Mouse (Mus musculus): Measurements from ENCODE around the gene Cep57.
"Not testable (repeated sequence)": the region's sequence is repeated elsewhere in the genome, so short reads cannot be mapped to it uniquely, and the experiment has no call there.

Gene Cep57

DNA sequence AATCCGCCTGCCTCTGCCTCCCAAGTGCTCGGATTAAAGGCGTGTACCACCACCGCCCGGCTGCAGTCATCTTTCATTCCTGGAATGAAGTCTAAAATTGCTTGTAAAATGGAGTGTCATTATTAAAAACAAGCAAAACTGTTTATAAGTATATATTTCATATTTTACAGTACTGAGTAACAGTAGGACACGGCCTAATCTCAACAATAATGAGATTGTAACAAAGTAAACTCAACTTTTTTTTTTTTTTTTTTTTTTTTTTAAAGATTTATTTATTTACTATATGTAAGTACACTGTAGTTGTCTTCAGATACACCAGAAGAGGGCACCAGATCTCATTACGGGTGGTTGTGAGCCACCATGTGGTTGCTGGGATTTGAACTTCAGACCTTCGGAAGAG, 36.0 kb downstream of the Cep57 start:
- DNase-seq, result not testable (repeated sequence)

DNA sequence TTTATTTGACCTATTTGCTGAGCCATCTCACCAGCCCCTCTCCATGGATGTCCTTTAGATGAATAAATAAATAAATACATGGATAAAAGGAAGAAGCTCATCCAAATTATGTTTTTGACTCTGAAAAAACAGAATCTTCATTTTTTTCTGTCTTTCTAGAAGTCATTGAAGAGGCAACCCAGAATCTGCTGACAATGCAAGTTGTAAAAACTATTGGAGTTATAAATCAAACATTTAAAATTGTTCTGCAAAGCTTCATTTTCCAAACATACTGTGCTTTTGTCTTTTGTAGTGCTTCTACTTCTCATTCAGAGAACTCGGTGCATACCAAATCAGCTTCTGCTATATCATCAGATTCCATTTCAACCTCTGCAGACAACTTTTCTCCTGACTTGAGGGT, 44.9 kb downstream of the Cep57 start:
- no peak for DNase-seq

DNA sequence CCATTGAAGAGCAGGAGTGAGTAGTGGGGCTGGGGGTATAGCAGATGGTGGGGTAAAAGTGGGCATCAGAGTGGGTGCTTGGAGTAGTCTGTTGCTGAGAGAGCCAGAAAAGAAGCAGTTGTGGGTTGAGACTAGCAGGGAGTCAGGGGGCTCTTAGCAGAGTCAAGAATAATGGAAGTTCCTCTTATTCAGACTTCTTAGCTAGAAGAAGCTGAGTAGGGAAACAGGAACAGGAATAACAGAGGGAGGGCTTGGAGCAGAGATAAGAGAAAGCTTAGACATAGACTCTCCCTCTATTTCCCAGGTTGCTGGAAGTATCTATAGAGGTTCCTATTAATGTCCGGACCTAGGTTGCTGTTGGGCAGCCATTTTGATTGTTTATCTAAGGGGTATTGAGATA, 52.2 kb downstream of the Cep57 start:
- no peak for DNase-seq

- no peak for DNase-seq
Measured at GRCm38 (mm10) chr9:13766570-13766969, 60.3 kb downstream of the Cep57 start.

GRCm38 (mm10) chr9:13765624-13766023, 61.3 kb downstream of the Cep57 start:
- no peak for DNase-seq

DNA sequence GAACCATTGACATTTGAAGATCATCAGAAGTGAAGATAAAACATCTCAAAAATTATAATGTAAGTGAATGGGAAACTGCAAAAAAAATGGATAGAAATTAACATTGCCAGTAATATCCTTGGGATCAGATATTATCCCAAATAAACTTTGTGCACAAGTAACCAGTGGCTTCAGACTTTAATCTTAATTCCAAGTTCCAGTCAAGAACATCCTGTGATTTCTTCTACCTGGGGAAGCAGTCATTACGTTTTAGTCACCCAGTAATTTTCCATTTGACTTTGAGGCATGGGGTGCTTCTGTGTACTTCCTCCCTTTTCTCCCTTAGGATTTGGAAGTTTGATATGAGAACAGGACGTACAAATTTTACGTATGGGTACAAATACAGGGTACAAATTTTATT, 66.5 kb downstream of the Cep57 start:
- peak in 1 of 2 experiments; percentile 52 for DNase-seq
